Mouse (Mus musculus) hindbrain, embryonic 15.5 days (tissue): ENCODE results near the gene Nrxn2. TPM values are rescaled to one million over a fixed set of nuclear protein-coding genes. Genes with fewer than 3 reads are reported as not detected.

ENCODE experiments used
- ATAC-seq: fragments of 200-750 bp; cut with Nextera tagmentation; 2 replicates; pipeline ENCODE4 v1.8.0; 2017; ENCODE audit warnings: low read depth, moderate number of reproducible peaks, moderate TSS enrichment; ENCODE audit not compliant: low FRiP score
- H3K27ac ChIP-seq: fragments of 300-500 bp; sonication (generic); replicated peaks from 2 replicates; pipeline ENCODE4 v1.5.1; 2015; ENCODE audit warnings: mild to moderate bottlenecking, inconsistent platforms
- H3K27me3 ChIP-seq: fragments of 300-500 bp; sonication (generic); 2 replicates; pipeline ENCODE4 v1.6.1; 2015; ENCODE audit warnings: control low read depth, inconsistent platforms
- H3K36me3 ChIP-seq: fragments of 300-500 bp; sonication (generic); 2 replicates; pipeline ENCODE4 v1.6.1; 2015; ENCODE audit warnings: control low read depth, inconsistent platforms
- H3K4me1 ChIP-seq: fragments of 300-500 bp; sonication (generic); replicated peaks from 2 replicates; pipeline ENCODE4 v1.6.1; 2015; ENCODE audit warnings: control low read depth, inconsistent platforms
- H3K4me2 ChIP-seq: fragments of 300-500 bp; sonication (generic); 2 replicates; pipeline ENCODE4 v1.6.1; 2015; ENCODE audit warnings: moderate library complexity, mild to moderate bottlenecking, inconsistent platforms
- H3K4me3 ChIP-seq: fragments of 300-500 bp; sonication (generic); 2 replicates; pipeline ENCODE4 v1.5.1; 2015; ENCODE audit warnings: mild to moderate bottlenecking, inconsistent platforms
- H3K9ac ChIP-seq: fragments of 300-500 bp; sonication (generic); 2 replicates; pipeline ENCODE4 v1.6.1; 2015; ENCODE audit warnings: inconsistent platforms
- H3K9me3 ChIP-seq: fragments of 300-500 bp; sonication (generic); 2 replicates; pipeline ENCODE4 v1.6.1; 2016; ENCODE audit warnings: control low read depth, inconsistent platforms
- WGBS: fragments of 180-500 bp; shearing (Covaris S2); methylation state at CpG from one replicate; pipeline ENCODE4 v1.1.7; 2015; 5-methylcytosine and 5-hydroxymethylcytosine counted together
- polyA plus RNA-seq: library from polyadenylated mRNA; unstranded; fragments of >200 nt; fragmentation: Nextera tagmentation; extraction: Ambion mirVana; gene quantifications from 2 replicates; pipeline ENCODE4 v1.2.1, GENCODE M21; 2015

Gene Nrxn2
- polyA plus RNA-seq, 1 experiment from 2014 or later = 46.6 TPM

- H3K27me3 ChIP-seq = no peaks in the 10 kb centered on the region
- peaks cover 89% of the 10 kb centered on the region for H3K4me1 ChIP-seq
- peak overlapping the region; percentile 85 for H3K9ac ChIP-seq
- no peak for ATAC-seq
- no peaks in the 10 kb centered on the region for H3K36me3 ChIP-seq
- WGBS = 39% methylated on average over 19 of the region's 19 CpGs
- peak overlapping the region; percentile 74 for H3K4me3 ChIP-seq
- peak overlapping the region; percentile 88 for H3K4me2 ChIP-seq
- peak overlapping the region; percentile 97 for H3K27ac ChIP-seq
- H3K9me3 ChIP-seq = no peaks in the 10 kb centered on the region
These were observed 2.1 kb downstream of the Nrxn2 start for GRCm38 (mm10) chr19:6420481-6421210.

DNA sequence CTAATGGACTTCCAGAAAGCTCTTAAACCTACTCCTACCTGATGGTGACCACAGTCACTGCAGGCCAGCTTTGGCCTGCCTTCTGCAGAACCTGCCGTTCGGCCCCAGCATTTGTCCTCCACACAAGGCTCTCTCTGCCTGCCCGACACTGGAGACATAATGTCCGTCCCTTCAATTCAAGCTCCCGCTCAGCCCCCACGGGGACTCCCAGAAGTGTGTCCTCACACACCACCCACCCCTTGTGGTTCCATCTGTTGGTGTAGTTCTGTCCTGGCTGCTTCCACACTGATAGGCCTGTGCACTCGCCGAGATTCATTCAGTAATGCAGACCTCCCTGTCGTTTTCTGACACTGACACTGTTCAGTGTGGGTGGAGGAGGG, 2.7 kb downstream of the Nrxn2 start:
- no peak for ATAC-seq
- no peaks in the 10 kb centered on the region for H3K36me3 ChIP-seq
- H3K4me3 ChIP-seq = peak overlapping the region; percentile 74
- H3K27ac ChIP-seq = no peak overlapping the region
- H3K4me1 ChIP-seq = peaks cover 89% of the 10 kb centered on the region
- peak overlapping the region; percentile 85; the same call in 1 of the 2 replicates for H3K9ac ChIP-seq
- peak overlapping the region; percentile 88 for H3K4me2 ChIP-seq
- H3K9me3 ChIP-seq = no peaks in the 10 kb centered on the region
- 62% methylated on average over 9 of the region's 9 CpGs for WGBS
- H3K27me3 ChIP-seq = no peaks in the 10 kb centered on the region

DNA sequence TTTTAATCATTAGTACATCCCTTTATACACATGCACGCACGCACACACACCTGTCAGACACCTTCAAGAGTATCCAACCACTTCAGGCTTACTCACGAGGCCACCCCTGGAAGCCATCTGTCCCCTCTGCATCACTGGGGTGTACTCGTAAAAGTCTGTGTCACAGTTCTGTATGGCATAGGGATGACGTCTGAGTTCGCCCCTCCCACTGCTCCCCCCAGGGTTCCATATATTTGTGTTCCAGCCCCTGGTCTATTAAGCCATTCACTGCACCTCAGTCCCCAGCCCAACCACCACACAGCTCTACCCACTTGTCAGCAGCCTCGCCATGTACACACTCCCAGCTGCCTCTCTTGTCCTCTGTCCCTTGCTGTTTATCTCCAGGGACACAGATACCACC, 3.5 kb downstream of the Nrxn2 start:
- Histone ChIP-seq H3K4me2 (no peak overlapping the region), H3K36me3 (no peaks in the 10 kb centered on the region), H3K4me1 (peaks cover 89% of the 10 kb centered on the region), H3K27me3 (no peaks in the 10 kb centered on the region), H3K27ac (no peak overlapping the region), H3K9me3 (no peaks in the 10 kb centered on the region), H3K4me3 (no peak overlapping the region), H3K9ac (no peak overlapping the region)
- 64% methylated on average over 7 of the region's 7 CpGs for WGBS
- ATAC-seq = no peak

DNA sequence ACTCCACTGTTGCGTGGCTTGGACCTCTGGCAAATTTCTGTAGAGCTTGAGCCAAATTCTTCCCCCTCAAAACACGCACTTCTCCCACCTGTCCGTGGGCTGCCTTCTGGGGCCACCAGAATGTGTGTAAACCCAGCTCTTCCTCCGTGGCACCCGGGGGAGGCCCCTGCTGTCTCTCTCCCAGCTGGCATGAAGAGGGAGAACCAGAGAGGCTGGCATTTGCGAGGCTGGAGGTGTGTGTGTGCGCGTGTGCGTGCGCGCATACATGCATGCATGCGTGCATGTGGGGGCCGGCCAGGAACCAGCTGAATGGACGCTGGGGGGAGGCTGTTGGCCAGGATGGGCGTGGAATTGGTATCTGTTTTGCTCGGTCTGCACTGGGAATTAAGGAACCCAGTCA, 4.7 kb downstream of the Nrxn2 start:
- no peak overlapping the region for H3K9ac ChIP-seq
- 83% methylated on average over 16 of the region's 16 CpGs for whole genome bisulfite sequencing
- H3K27ac ChIP-seq = no peak overlapping the region
- no peak overlapping the region for H3K4me3 ChIP-seq
- no peaks in the 10 kb centered on the region for H3K9me3 ChIP-seq
- peaks cover 89% of the 10 kb centered on the region for H3K4me1 ChIP-seq
- ATAC-seq = no peak
- 0 out of 2 replicates have a peak, but pooled peaks cover 2% of the 10 kb centered on the region for H3K27me3 ChIP-seq
- no peak overlapping the region; the same call in 1 of the 2 replicates for H3K4me2 ChIP-seq
- H3K36me3 ChIP-seq = no peaks in the 10 kb centered on the region

GRCm38 (mm10) chr19:6424137-6424881, 5.8 kb downstream of the Nrxn2 start:
- no peak for ATAC-seq
- Histone ChIP-seq H3K4me1 (peaks cover 99% of the 10 kb centered on the region), H3K36me3 (no peaks in the 10 kb centered on the region), H3K4me2 (no peak overlapping the region), H3K9ac (no peak overlapping the region), H3K4me3 (no peak overlapping the region), H3K27me3 (0 out of 2 replicates have a peak, but pooled peaks cover 7% of the 10 kb centered on the region), H3K27ac (no peak overlapping the region), H3K9me3 (no peaks in the 10 kb centered on the region)
- 51% methylated on average over 8 of the region's 8 CpGs for WGBS

- 0 out of 2 replicates have a peak, but pooled peaks cover 7% of the 10 kb centered on the region for H3K27me3 ChIP-seq
- no peak overlapping the region for H3K9ac ChIP-seq
- whole genome bisulfite sequencing = 34% methylated on average over 5 of the region's 5 CpGs
- no peaks in the 10 kb centered on the region for H3K36me3 ChIP-seq
- no peak overlapping the region for H3K4me3 ChIP-seq
- H3K27ac ChIP-seq = peak overlapping the region; percentile 43
- H3K9me3 ChIP-seq = no peaks in the 10 kb centered on the region
- peaks cover 100% of the 10 kb centered on the region for H3K4me1 ChIP-seq
- H3K4me2 ChIP-seq = no peak overlapping the region
- no peak for ATAC-seq
These were observed 7.1 kb downstream of the Nrxn2 start for GRCm38 (mm10) chr19:6425595-6425994.

- Histone ChIP-seq H3K36me3 (no peaks in the 10 kb centered on the region), H3K27me3 (0 out of 2 replicates have a peak, but pooled peaks cover 7% of the 10 kb centered on the region), H3K4me3 (no peak overlapping the region), H3K4me1 (peaks cover 96% of the 10 kb centered on the region), H3K9ac (no peak overlapping the region), H3K9me3 (no peaks in the 10 kb centered on the region), H3K27ac (no peak overlapping the region), H3K4me2 (peak overlapping the region; percentile 55; the same call in 1 of the 2 replicates)
- 17% methylated on average over 13 of the region's 13 CpGs for WGBS
- no peak for ATAC-seq
These were observed 8.4 kb downstream of the Nrxn2 start for GRCm38 (mm10) chr19:6426703-6427500.

- peak overlapping the region; percentile 21 for H3K4me3 ChIP-seq
- no peak overlapping the region for H3K27ac ChIP-seq
- ATAC-seq = no peak
These were observed 9.3 kb downstream of the Nrxn2 start for GRCm38 (mm10) chr19:6427653-6428434.

DNA sequence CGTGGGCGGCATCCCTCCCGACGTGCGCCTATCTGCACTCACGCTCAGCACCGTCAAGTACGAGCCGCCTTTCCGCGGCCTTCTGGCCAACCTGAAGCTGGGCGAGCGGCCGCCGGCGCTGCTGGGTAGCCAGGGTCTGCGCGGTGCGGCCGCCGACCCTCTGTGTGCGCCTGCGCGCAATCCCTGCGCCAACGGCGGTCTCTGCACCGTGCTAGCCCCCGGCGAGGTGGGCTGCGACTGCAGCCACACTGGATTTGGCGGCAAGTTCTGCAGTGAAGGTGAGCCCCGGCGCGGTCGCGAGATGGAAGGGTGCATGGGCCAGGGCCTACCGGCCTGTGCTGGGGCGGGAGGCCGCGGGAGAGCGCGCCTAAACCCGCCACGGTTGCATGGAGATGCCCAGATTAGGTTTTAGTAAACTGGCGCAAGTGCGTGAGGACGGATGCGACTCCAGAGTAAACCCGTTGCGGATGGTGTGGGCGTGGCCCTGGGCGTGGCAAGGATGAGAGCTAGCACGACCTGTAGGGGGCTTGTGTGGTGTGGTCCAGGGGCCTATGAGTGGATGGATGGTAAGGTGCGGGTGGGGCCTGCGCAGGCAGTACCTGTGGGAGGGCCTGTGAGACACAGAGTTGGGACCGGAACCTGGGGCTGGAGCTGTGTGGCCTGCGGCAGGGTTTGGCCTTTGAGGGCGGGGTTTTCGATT, 10.1 kb downstream of the Nrxn2 start:
- H3K4me2 ChIP-seq = peak overlapping the region; percentile 55
- peak overlapping the region; percentile 21 for H3K4me3 ChIP-seq
- H3K9ac ChIP-seq = peak overlapping the region; percentile 11; the same call in 1 of the 2 replicates
- peaks cover 89% of the 10 kb centered on the region for H3K4me1 ChIP-seq
- H3K27ac ChIP-seq = no peak overlapping the region
- H3K27me3 ChIP-seq = 0 out of 2 replicates have a peak, but pooled peaks cover 7% of the 10 kb centered on the region
- H3K9me3 ChIP-seq = no peaks in the 10 kb centered on the region
- peak; percentile 15; the same call in 1 of the 2 replicates for ATAC-seq
- H3K36me3 ChIP-seq = no peaks in the 10 kb centered on the region
- WGBS = 3% methylated on average over 60 of the region's 60 CpGs

More at GRCm38 (mm10) chr19:6427653-6428434, 9.3 kb downstream of the Nrxn2 start:
- Histone ChIP-seq H3K4me1 (peaks cover 90% of the 10 kb centered on the region), H3K36me3 (no peaks in the 10 kb centered on the region), H3K9ac (peak overlapping the region; percentile 11; the same call in 1 of the 2 replicates), H3K4me2 (peak overlapping the region; percentile 55), H3K27me3 (0 out of 2 replicates have a peak, but pooled peaks cover 7% of the 10 kb centered on the region), H3K9me3 (no peaks in the 10 kb centered on the region)
- 2% methylated on average over 85 of the region's 94 CpGs for WGBS

DNA sequence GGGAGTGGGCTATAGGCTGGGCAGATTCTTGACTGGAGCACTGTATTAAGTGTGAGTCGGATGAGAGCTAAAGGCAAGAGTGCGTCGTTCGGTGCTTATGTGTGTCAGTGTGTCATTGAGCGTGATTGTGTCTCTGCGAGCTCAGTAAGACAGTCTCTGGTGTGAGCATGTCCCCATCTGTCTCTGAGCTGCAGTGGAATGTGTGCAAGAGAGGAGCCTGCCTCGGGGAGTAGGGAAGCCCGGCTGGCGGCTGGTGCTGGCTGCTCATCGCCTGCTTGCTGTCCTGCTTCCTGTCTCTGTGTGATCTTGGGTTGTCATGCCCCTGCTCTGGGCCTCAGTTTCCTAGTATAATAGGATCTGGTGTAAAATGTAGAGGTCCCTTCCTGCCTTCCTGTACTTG, 24.5 kb downstream of the Nrxn2 start:
- WGBS = 51% methylated on average over 10 of the region's 10 CpGs
- Histone ChIP-seq H3K36me3 (no peaks in the 10 kb centered on the region), H3K4me2 (no peak overlapping the region), H3K27ac (peak overlapping the region; percentile 40; the same call in 1 of the 2 replicates), H3K9ac (no peak overlapping the region), H3K27me3 (no peaks in the 10 kb centered on the region), H3K4me3 (no peak overlapping the region), H3K9me3 (no peaks in the 10 kb centered on the region), H3K4me1 (peaks cover 81% of the 10 kb centered on the region)
- ATAC-seq = no peak
